Mouse (Mus musculus): ENCODE results near the gene Ptpre. TPM values are rescaled to one million over a fixed set of nuclear protein-coding genes. Genes with fewer than 3 reads are reported as not detected.

Ptpre gene
- polyA plus RNA-seq, 1 experiment from 2014 or later: 3.5 TPM

DNA sequence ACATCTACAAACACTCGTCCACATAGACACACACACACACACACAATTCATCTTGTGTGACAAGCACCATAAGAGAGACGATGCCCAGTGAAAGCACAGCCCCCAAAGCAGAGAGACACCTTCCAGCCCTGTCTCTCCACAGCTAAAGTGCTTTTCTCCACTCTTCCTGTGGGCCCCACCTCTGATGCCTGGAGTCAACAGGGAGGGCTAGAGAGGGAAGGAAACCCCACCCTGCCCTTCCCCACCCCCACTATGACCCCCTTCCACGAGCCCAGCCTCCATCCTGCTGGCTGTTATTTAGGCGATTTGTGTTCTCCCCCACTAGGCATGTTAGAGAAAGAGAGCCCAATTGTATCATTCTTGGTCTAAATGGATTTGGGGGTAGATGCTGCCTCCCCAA is 49.1 kb downstream of the Ptpre start:
- H3K4me3 ChIP-seq: no peak overlapping the region
- no peaks in the 10 kb centered on the region for H3K36me3 ChIP-seq
- no peaks in the 10 kb centered on the region for H3K9me3 ChIP-seq
- H3K27ac ChIP-seq: peak overlapping the region; percentile 15; the same call in 1 of the 2 replicates
- peaks cover 14% of the 10 kb centered on the region for H3K4me1 ChIP-seq
- no peak for ATAC-seq (ENCODE audit: low FRiP score, low read depth)
- no peak overlapping the region for H3K9ac ChIP-seq
- 0 out of 2 replicates have a peak, but pooled peaks cover 3% of the 10 kb centered on the region for H3K27me3 ChIP-seq
- H3K4me2 ChIP-seq (replicated peaks): no peak overlapping the region
- WGBS: 44% methylated on average over 4 of the region's 4 CpGs

DNA sequence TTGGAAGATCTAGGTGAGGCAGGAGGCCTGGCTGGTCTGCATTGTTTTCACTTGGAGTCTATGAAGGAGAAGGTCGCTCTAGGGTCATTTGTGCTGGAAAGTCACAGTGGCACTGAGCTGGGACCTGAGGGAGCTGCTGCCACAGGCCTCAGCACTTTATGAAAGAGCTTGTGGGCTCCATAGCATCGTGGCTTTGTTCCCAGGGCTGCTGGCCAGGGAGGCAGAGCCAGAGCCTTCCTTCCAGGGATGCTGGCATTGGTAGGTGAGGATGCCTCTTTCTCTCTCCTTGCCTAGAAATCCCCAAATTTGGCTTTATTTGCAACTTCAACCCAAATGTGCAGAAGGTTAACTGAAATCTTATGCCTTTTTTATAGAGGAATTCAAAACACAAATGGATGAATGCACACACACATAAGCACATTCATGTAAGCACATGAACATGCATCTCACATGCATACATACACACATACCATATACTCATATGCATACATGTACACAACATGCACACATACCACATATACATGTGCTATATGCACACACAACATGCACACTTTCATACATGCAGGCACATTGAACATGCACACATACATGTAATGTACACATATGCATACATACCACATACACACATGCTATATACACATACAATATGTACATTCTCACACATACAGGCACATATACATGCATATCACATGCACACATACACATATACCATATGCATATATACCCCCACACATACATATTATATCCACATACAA is 50.7 kb downstream of the Ptpre start:
- WGBS: 68% methylated on average over 2 of the region's 2 CpGs
- no peaks in the 10 kb centered on the region for H3K36me3 ChIP-seq
- H3K9me3 ChIP-seq: no peaks in the 10 kb centered on the region
- no peak overlapping the region for H3K4me3 ChIP-seq
- H3K27me3 ChIP-seq: 0 out of 2 replicates have a peak, but pooled peaks cover 3% of the 10 kb centered on the region
- H3K9ac ChIP-seq: no peak overlapping the region
- H3K27ac ChIP-seq: no peak overlapping the region
- ATAC-seq (ENCODE audit: low FRiP score, low read depth): no peak
- H3K4me2 ChIP-seq (replicated peaks): no peak overlapping the region
- peaks cover 14% of the 10 kb centered on the region for H3K4me1 ChIP-seq

DNA sequence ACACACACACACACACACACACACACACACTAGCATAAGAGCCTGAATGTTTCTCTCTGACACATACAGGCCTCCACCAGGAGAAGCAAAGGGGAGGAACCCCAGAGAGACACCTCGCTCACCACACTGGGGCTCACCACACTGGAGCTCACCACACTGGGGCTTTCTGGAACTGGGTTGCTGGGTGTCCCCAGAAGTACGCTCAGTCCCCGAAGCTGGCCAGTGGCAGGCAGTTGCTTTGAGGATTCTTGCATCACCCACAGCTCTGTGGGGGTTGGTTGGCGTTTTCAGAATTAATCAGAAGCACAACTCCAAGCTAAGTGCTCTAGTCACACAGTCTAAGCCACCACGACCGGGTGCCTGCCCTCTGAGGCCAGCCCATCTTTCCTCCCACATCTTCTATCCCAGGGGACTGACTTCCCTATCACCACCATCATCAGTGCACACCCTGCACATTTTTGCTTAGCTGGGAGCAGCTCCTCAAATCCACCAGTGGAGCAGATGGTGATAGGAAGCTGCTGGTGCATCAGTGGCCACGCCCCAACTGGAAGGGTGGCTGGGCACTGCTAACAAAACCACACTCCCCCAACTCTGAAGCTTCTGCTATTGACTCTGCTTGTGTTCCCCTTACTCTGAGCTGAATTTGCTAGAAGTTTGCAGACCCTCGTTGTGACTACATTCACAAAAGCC is 51.5 kb downstream of the Ptpre start:
- no peak overlapping the region for H3K4me3 ChIP-seq
- H3K4me1 ChIP-seq: peaks cover 14% of the 10 kb centered on the region
- no peak overlapping the region for H3K9ac ChIP-seq
- no peaks in the 10 kb centered on the region for H3K9me3 ChIP-seq
- no peaks in the 10 kb centered on the region for H3K36me3 ChIP-seq
- 75% methylated on average over 8 of the region's 8 CpGs for WGBS
- H3K27ac ChIP-seq: no peak overlapping the region
- ATAC-seq (ENCODE audit: low FRiP score, low read depth): no peak
- H3K4me2 ChIP-seq (replicated peaks): no peak overlapping the region
- H3K27me3 ChIP-seq: 0 out of 2 replicates have a peak, but pooled peaks cover 3% of the 10 kb centered on the region

DNA sequence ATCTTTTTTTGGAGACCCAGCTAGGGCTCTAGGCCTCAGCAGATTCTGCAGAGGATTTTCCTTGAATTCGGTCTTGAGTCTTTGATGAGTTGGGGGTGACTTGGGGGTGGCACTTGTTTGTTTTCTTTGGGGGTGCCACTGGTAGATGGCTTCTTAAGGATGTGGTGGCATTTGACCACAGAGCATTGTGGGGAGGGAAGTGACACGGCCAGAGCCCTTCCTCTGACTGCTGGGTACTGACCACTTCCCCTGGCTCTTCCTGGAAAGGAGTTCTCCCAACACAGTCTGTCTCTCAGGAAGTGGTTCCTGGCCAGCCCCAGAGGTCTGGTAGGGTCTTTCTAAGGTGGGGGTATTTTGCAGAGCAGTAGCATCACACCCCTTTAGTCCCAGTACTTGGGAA is 54.2 kb downstream of the Ptpre start:
- 90% methylated on average over 2 of the region's 2 CpGs for WGBS
- no peaks in the 10 kb centered on the region for H3K27me3 ChIP-seq
- ATAC-seq (ENCODE audit: low FRiP score, low read depth): no peak

DNA sequence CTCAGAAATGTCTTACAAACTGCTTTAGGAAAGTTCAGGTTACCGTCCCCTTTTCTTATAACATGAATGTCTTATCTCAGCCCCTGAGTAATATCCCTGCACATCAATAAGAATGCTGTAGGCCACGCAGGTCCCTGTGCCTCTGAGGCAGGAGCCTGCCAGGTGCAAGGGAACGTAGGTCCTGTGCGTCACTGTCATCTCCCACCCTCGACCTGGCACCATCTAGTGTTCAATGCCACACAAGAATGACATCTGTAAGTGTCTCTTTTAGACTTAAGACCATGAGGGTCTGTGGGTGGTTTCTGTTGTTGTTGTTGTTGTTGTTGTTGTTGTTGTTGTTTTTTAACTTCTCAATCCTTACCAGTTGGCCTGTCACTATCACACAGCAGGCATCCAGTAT is 56.0 kb downstream of the Ptpre start:
- 73% methylated on average over 5 of the region's 5 CpGs for WGBS
- H3K27me3 ChIP-seq: no peaks in the 10 kb centered on the region
- no peak overlapping the region for H3K4me3 ChIP-seq
- H3K36me3 ChIP-seq: no peaks in the 10 kb centered on the region
- no peak overlapping the region for H3K27ac ChIP-seq
- no peak overlapping the region for H3K9ac ChIP-seq
- H3K4me2 ChIP-seq (replicated peaks): no peak overlapping the region
- H3K9me3 ChIP-seq: no peaks in the 10 kb centered on the region
- peaks cover 38% of the 10 kb centered on the region for H3K4me1 ChIP-seq
- ATAC-seq (ENCODE audit: low FRiP score, low read depth): no peak

More for the DNA sequence above, 54.2 kb downstream of the Ptpre start:
- peaks cover 30% of the 10 kb centered on the region for H3K4me1 ChIP-seq
- no peak overlapping the region for H3K27ac ChIP-seq
- H3K9ac ChIP-seq: no peak overlapping the region
- H3K4me2 ChIP-seq (replicated peaks): no peak overlapping the region
- no peaks in the 10 kb centered on the region for H3K36me3 ChIP-seq
- no peak overlapping the region for H3K4me3 ChIP-seq
- H3K9me3 ChIP-seq: no peaks in the 10 kb centered on the region

DNA sequence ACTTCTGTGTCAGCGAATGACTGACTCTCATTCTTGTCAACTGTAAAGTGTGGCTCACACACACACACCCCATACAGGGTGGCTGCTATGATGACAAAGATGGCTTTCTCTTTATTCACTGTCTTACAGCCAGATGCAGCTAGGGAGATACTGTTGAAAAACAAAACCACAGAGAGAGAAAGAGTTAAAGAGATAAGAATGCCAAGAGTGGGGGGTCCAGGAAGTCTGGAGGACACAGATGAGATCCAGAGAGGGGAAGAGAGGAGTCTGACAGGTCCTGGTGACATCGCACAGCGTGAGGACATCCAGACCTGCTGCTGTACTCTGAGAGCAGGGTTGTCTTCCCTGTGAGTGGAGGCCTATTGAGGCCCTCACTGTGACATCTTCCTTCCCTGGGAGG is 56.5 kb downstream of the Ptpre start:
- no peak overlapping the region for H3K27ac ChIP-seq
- WGBS: 62% methylated on average over 3 of the region's 3 CpGs
- no peak for ATAC-seq (ENCODE audit: low FRiP score, low read depth)

DNA sequence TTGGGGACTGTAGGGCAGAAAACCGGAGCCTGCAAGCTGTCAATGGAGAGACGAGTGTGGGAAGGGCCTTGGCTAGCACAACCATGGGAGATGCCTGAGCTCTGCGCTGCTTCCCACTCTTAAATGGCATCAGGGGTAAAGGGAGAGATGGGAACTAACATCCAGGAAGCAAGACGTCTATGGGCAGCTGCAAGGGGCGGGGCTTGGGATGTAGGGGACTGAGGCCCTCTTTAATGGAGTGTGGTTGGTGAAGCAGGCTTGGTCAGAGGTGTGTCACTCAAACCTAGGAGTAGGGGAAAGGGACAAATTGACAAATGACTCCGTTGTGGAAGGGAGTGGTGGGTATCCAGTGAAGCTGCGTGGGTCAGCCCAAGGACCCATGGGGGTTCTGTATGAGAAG is 57.4 kb downstream of the Ptpre start:
- Histone ChIP-seq H3K27me3 (no peaks in the 10 kb centered on the region), H3K9ac (no peak overlapping the region), H3K4me2 (replicated peaks) (no peak overlapping the region), H3K4me3 (no peak overlapping the region), H3K27ac (no peak overlapping the region), H3K9me3 (no peaks in the 10 kb centered on the region), H3K4me1 (peaks cover 42% of the 10 kb centered on the region), H3K36me3 (no peaks in the 10 kb centered on the region)
- WGBS: 64% methylated on average over 7 of the region's 7 CpGs
- no peak for ATAC-seq (ENCODE audit: low FRiP score, low read depth)

More for the DNA sequence above, 56.5 kb downstream of the Ptpre start:
- peaks cover 42% of the 10 kb centered on the region for H3K4me1 ChIP-seq
- no peaks in the 10 kb centered on the region for H3K9me3 ChIP-seq
- no peaks in the 10 kb centered on the region for H3K36me3 ChIP-seq
- no peak overlapping the region for H3K4me2 ChIP-seq (replicated peaks)
- H3K9ac ChIP-seq: no peak overlapping the region
- H3K27me3 ChIP-seq: no peaks in the 10 kb centered on the region
- H3K4me3 ChIP-seq: no peak overlapping the region

DNA sequence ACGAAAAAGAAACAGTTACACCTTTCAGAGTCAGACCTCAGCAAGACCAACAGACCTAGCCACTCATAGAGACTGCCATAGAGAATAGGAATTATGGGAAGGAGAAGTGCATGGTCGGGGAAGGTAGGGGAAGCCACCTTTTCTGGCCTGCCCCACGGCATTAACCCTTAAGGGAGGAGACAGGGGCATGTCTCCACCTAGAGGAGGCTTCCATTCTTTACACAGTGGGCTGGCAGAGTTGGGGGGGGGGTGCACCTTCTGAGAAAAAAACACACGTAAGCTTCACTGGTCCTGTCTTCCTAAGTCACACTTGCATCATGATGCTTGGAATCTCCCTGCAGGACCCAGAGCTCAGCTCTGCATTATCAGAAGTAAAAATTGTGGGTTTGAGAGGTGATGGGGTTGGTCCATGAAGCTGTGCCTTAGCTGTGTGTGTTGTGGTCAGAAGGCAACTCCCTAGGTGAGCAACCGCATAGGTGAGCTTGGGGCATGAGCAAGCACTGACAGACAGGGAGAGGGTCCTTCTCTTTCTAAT is 58.4 kb downstream of the Ptpre start:
- Histone ChIP-seq H3K27ac (no peak overlapping the region), H3K36me3 (no peaks in the 10 kb centered on the region), H3K9me3 (no peaks in the 10 kb centered on the region), H3K4me3 (no peak overlapping the region), H3K27me3 (no peaks in the 10 kb centered on the region), H3K4me2 (replicated peaks) (no peak overlapping the region), H3K4me1 (peaks cover 42% of the 10 kb centered on the region), H3K9ac (no peak overlapping the region)
- ATAC-seq (ENCODE audit: low FRiP score, low read depth): no peak
- 35% methylated on average over 5 of the region's 5 CpGs for WGBS

DNA sequence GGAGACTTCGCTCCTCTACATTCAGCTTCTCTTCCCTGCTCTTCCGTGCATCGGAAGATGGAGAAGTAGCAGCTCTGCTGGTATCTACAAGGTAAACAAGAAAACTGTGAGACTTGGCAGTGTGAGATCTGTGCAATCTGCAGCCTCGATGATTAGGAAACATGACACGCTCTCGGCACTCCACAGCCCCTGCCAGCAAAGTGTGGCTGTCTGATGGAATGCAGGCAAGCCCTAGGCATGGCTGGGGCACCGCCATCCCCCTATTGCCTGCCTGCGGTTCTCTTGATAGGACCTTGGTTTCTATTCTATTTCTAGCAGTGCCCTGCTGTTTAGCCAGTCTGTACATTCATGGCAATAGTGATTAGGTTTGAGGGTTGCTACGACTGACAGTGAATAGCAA is 59.7 kb downstream of the Ptpre start:
- Histone ChIP-seq H3K27me3 (no peaks in the 10 kb centered on the region), H3K4me3 (no peak overlapping the region), H3K36me3 (no peaks in the 10 kb centered on the region), H3K27ac (no peak overlapping the region), H3K4me1 (peaks cover 42% of the 10 kb centered on the region), H3K4me2 (replicated peaks) (0 out of 2 replicates have a peak overlapping the region, but pooled peaks have one; percentile 2), H3K9ac (no peak overlapping the region), H3K9me3 (no peaks in the 10 kb centered on the region)
- 50% methylated on average over 9 of the region's 9 CpGs for WGBS
- no peak for ATAC-seq (ENCODE audit: low FRiP score, low read depth)

DNA sequence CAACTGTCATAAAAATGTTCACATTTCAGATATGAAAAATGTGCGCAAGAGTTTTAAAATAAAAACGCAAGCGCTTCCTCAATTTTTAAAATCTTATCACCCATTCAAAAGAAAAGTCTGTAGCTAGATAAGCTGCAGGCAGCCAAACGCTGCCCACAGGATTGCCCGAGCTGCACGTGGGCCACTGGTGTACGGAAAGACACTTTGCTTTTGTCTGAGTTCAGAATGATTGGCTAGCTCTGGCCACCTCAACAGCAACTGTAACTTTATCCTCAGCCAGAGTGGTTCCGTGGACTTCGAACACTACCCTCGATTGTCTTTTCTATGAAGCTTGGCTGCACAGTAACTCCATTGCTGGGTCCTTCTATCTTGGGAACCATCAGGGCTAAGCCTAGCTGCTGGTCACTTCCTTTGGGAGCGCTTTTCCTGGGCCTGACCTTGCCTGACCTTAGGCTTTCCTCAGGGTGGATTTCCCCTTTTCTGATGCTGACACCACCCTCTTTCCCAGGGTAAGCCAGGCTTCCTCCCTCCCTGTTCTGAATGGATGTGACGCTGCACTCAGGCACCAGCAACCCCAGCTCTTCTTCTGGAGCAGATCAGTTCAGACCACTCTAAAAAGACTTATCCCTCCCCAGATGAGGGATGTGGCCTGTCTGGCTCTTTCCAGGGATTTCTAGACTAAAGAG is 60.5 kb downstream of the Ptpre start:
- Histone ChIP-seq H3K9me3 (no peaks in the 10 kb centered on the region), H3K4me1 (peaks cover 42% of the 10 kb centered on the region), H3K9ac (no peak overlapping the region), H3K4me2 (replicated peaks) (no peak overlapping the region), H3K27ac (no peak overlapping the region), H3K27me3 (no peaks in the 10 kb centered on the region), H3K36me3 (no peaks in the 10 kb centered on the region), H3K4me3 (no peak overlapping the region)
- no peak for ATAC-seq (ENCODE audit: low FRiP score, low read depth)
- 59% methylated on average over 12 of the region's 12 CpGs for WGBS

DNA sequence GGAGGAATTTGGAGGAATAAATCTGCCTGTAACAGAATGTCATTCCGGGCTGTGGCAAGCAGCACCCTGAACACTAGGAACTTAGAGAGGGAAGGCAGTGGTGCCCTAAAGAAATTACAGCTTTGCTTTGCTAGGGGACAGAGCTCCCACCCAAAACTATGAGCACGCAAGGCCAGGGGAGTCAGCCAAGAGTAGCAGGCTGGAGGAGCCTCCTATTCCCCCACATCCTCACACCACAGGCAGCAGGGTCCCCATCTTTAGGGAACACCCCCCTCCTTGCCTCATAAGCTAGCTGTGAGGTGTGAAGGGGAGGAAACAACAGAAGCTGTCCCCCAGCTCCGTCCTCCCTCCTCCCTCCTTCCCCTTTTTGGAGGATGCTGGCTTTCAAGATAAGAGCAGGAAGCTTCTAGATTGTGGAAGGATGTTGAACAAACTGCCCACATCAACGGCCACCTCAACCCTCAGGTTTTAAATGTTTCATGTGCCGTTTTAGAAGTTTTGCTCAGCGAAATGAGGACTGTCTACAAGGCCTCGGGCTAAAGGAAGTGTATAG is 61.1 kb downstream of the Ptpre start:
- Histone ChIP-seq H3K9ac (no peak overlapping the region), H3K27ac (no peak overlapping the region), H3K36me3 (no peaks in the 10 kb centered on the region), H3K4me2 (replicated peaks) (no peak overlapping the region), H3K4me1 (peaks cover 42% of the 10 kb centered on the region), H3K9me3 (no peaks in the 10 kb centered on the region), H3K27me3 (no peaks in the 10 kb centered on the region), H3K4me3 (no peak overlapping the region)
- no peak for ATAC-seq (ENCODE audit: low FRiP score, low read depth)
- 58% methylated on average over 7 of the region's 7 CpGs for WGBS

DNA sequence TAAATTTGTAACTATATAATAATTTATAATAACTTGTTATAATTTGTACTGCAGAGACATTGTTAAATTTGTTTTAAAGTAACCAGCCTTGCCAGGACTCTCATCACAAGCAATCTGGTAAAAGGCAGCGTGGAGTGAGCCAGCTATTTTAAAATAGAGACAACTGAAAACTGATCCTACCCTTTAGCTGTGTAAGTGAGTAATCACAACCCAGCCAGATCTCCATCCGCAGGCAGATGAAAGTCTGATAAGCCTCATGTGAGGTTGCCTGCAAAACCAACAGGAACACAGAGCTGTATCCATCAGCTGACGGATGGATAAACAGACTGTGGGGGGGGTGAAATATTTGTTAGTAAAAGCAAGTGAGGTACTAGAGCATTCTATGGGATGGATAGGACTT is 62.8 kb downstream of the Ptpre start:
- Histone ChIP-seq H3K36me3 (no peaks in the 10 kb centered on the region), H3K9me3 (no peaks in the 10 kb centered on the region)
- 67% methylated on average over 3 of the region's 3 CpGs for WGBS

More for the DNA sequence above, 62.8 kb downstream of the Ptpre start:
- Histone ChIP-seq H3K27me3 (no peaks in the 10 kb centered on the region), H3K4me1 (peaks cover 36% of the 10 kb centered on the region), H3K27ac (no peak overlapping the region), H3K4me2 (replicated peaks) (no peak overlapping the region), H3K9ac (no peak overlapping the region), H3K4me3 (no peak overlapping the region)
- ATAC-seq (ENCODE audit: low FRiP score, low read depth): no peak

All from limb, embryonic 13.5 days (tissue).